Mouse (Mus musculus) mesoderm, embryonic 11.5 days (tissue): ENCODE data around the gene Kbtbd13.

ENCODE experiments used
- DNase-seq: peaks from one replicate; pipeline ENCODE4 v3.0.0-alpha.2; 2012; ENCODE audit warnings: low read depth, low spot score

Gene Kbtbd13

GRCm38 (mm10) chr9:65394360-65394759 is 2.9 kb upstream of the Kbtbd13 start:
- DNase-seq, result no peak

- DNase-seq, result no peak
These were observed 2.2 kb upstream of the Kbtbd13 start for GRCm38 (mm10) chr9:65393606-65394005.

- peak; percentile 68 for DNase-seq
These were observed 1.3 kb upstream of the Kbtbd13 start for GRCm38 (mm10) chr9:65392638-65393364.

DNA sequence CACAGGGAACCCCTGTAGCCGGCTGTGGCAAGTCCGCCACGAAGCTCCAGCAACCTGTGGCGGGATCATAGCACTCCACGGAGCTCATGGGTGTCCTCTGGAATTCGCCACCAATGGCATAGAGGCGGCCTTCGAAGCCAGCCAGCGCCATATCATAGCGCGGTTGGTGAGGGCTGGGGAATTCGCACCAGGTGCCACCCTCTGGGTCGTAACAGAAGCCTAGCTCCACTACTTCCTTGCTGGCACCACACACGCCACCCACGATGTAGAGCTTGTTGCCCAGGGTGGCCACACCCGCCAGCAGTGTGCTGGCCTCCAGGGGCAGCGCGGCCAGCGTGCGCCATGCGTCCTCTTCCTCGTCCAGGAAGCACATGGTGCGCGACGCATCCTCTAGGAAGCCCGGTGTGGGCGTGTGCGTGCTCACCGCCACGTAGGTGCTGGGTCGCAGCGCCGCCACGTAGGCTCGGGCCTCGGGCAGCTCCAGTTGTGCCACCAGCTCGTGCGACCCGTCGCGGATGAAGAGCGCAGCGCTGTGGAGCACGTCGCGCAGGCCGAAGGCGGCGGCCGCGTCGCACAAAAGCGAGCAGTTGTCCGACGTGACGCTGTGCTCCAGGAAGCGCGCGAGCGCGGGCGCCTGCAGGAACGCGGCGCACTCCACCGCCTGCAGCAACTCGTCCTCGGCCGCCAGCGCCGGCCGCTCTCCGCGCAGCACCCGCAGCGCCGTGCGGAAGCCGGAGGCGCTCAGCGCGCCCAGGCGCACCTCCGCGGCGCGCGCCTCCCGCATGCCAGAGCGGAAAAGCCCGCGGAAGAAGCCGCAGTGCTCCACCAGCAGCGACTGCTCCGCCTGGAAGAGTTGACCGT is 470 bp downstream of the Kbtbd13 start:
- peak; percentile 59 for DNase-seq

- DNase-seq, result peak; percentile 58
These were observed 4.9 kb downstream of the Kbtbd13 start for GRCm38 (mm10) chr9:65386373-65387140.

- DNase-seq, result no peak
These were observed 7.2 kb downstream of the Kbtbd13 start for GRCm38 (mm10) chr9:65384276-65384675.

DNA sequence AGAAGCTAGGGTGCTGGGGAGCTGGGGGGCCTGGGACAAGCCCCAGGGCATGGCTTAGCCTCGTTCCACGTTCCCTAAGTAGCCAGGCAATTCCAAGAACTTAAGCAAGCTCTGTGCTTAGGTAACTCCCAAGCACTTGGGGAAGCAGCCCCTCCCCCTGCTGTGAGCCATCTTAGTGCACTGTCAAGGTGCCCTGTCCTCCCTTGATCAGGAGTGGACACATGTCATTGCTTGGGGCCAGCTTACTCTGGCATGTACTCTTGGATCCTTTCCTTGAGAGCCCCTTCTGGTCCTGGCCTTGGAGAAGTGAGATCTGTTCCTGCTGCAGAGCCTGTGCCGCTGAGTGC is 8.7 kb downstream of the Kbtbd13 start:
- no peak for DNase-seq

DNA sequence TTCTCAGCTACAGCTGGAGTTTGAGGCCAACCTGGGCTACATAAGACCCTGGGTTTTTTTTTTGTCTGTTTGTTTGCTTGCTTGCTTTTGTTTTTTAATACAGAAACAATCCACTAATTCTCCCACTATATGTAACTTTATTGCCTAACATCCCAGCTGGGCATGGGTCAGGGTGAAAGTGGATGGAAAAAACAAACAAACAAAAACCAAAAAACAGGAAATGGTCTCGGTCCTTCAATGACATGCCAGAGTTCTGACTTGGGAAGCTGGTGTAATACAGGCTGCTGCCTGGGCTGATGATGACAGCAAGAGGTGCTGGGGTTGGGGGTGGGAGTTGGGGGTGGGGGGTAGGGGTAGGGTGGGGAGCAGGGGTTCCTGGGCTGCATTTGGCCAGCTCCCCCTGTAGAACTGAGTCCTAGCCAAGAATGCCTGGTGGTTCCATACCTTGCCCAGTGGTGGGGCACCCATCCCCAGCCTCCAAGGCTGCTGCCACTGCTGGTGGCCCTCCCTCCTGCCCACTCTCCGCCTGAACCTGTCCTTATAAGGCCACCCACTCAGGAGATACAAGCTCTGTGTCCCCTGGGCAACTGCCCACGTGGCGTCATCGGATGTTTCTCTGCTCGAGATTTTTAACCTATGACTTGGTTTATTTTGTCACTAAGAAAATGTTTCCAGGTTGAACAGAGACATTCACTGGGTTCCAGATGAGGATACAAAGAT is 9.3 kb downstream of the Kbtbd13 start:
- DNase-seq, result no peak

- no peak for DNase-seq
These were observed 10.3 kb downstream of the Kbtbd13 start for GRCm38 (mm10) chr9:65381017-65381590.

GRCm38 (mm10) chr9:65375163-65375934 is 16.1 kb downstream of the Kbtbd13 start:
- DNase-seq, result no peak

GRCm38 (mm10) chr9:65374468-65375162 is 16.8 kb downstream of the Kbtbd13 start:
- no peak for DNase-seq

GRCm38 (mm10) chr9:65372449-65372848 is 19.0 kb downstream of the Kbtbd13 start:
- no peak for DNase-seq

DNA sequence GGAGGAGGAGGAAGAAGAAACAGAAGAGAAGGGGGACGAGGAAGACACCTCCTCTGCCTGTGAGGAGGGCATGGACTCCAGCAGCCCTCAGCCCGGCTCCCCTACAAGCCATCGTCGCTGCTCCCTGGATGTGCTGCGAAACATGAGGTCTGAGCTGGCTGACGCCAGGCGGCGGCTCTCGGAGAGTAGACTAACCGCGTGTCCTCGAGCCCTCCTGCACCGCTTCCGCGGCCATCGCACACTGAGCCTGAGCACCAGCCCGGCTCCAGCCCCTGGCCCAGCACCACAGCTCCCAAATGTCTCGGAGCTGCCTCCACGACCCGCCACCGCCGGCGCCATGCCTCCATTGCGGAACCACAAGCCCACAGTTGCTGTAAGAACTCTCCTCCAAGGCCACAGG is 19.7 kb downstream of the Kbtbd13 start:
- no peak for DNase-seq

- DNase-seq, result no peak
These were observed 25.7 kb downstream of the Kbtbd13 start for GRCm38 (mm10) chr9:65365721-65366120.

DNA sequence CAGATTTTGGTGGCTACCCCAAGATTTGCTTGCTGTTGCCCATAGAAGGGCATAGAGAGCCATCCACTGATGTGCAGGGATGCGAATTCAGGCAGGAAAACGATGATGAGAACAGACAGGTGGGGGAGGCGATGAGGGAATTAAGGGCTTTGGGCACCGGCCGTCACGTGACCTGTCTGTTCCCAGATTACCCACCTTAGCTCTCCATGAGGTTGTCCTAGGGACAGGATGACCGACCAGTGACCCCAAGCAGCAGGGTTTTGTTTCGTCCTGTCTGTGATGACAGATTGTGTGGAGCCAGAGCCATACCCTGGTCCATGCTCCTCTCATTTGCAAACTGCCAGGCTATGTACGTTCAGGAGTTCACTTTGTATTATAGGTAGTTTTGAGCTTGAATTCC is 27.8 kb downstream of the Kbtbd13 start:
- DNase-seq, result peak; percentile 34

- no peak for DNase-seq
These were observed 30.6 kb downstream of the Kbtbd13 start, which contains the start of gene Ubap1l for GRCm38 (mm10) chr9:65360641-65361448. Ubap1l (plus strand) TSS chr9:65361041.

DNA sequence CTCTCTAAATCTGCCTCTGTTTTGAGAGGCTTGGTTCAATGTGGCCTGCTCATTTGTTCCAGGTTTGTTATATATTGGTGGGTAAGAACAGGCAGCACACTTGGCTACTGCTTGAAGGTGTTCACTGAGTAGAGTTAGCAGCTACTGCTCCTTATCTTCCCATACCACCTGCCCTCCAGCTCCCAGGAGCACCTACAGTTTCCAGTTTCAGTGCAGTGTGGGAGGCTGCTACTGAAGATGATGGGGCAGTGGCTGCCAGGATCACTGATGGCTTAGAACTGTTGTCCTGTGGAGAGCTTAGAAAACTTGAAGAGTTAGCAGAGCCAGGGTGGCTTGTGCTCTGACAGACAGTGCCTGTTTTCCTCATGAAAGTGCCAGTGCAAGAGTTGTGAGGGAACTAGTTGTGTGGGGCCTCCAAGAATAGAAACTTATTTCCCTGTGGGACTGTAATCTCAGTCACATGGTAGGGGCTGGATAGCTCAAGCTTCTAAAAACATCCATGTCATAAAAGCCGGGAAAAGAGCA is 32.4 kb downstream of the Kbtbd13 start:
- DNase-seq, result no peak

DNA sequence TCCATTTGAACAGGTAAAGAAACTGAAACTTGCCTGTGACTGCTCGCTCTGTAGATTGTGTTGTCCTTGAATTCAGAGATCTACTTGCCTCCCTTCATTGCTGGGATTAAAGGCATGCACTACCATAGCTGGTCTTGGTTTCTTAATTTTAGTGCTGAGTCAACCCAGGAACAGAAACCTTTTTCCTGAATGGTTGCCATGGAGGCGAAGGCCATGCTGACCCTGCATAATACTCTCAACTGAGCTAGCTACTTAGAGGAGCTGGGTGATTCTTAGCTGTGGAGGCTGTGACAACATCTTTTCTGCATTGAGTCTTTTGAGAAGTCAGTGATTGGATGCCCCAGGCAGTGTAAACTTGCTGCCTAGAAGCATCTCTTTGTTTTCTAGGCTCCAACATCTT is 34.5 kb downstream of the Kbtbd13 start:
- DNase-seq, result no peak

DNA sequence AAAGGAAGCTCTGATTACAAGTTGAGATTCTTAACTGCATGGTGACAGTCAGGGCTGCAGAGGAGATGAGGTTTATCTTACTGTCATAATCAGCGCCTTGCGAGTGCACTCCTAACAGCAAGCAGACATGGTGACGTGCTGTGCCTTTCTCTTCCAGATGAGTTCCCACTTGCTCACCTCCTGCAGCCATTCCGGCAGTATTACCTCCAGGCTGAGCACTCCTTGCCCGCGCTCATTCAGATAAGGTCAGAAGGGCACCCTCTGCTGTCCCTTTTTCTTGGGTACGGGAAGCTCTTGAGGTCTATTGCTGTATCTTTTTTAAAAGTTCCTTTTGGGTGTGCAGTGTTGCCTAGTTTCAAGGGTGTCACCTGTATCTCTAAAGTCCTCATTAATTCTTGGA is 34.9 kb downstream of the Kbtbd13 start:
- no peak for DNase-seq
